Mouse (Mus musculus): ENCODE data around the gene B9d1. TPM values are rescaled to one million over a fixed set of nuclear protein-coding genes. Genes with fewer than 3 reads are reported as not detected.

Gene B9d1
- total RNA-seq (2014; fragmentation: Nextera tagmentation), result 4.3 and 8.6 TPM in 2 replicates
- total RNA-seq (2017), result 3.4 and 10.4 TPM in 2 replicates

DNA sequence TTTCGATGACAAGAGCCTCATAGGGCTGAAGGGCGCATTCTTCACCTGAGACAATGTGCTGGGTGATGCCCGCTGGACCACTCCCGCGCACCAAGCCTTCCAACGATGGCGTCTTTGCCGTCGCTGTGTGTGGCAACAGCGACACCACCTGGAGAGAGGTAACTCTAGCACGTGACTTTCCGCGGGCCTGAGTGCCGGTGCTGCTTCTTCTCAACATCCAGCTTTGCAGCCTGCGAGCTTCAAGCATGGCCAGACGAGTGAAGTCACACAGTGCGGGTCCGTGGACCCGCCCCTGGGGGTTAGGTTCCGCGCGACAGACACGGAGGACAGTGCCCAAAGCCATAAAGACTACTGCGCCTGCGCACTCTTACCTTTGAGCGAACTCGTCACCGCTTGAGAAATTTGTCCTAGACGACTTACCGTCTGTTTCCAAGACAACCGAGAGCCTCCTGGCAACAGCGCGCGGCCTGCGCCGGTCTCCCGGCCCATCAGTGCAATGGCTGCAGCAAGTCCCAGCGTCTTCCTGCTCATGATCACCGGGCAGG is at the start of gene B9d1:
Gene B9d1 (plus strand): TSS at position 432 of the 545 bp plus-strand sequence.
- peak; percentile 91 for ATAC-seq (replicated peaks; ENCODE audit: low FRiP score, low TSS enrichment, poor library complexity, severe bottlenecking)

DNA sequence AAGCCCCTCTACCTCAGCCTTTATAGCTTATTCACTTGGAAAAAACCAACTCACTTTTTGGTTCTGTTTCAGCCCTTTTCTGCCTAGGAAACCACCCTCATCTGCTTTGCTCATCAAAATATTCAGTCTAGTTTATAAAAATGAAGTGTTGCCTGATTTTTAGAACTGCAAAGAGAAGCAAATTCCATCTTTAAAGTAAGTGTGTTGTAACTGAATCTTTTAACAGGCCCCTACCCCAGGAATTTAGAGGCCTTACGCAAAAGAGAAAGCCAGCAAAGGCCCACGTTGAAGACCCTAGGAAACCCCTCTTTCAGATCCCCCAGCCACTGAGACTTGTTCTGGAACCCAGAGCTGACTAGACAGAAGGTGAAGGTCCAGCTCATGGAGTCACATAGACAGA is 40.9 kb upstream of the B9d1 start:
- no peak for ATAC-seq (replicated peaks; ENCODE audit: low FRiP score, low TSS enrichment, poor library complexity, severe bottlenecking)

DNA sequence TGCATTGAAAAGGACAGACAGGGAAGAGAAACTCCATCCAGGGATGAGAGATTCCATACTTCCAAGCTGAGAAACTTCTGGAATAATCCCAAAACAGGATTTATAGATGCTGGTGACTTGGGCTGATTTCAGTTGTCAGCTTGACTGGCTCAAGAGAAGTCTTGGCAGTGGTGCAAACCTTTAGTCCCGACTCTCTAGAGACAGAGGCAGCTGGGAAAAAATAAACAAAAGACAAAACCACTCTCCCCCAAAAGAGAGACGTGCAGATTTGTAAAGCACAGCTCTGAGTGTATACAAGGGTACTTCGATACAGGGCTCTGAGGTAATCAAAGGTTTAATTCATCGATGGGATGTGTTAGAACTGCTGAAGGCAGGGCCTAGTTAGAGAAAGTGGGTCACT is 39.5 kb upstream of the B9d1 start:
- ATAC-seq (replicated peaks; ENCODE audit: low FRiP score, low TSS enrichment, poor library complexity, severe bottlenecking), result no peak

DNA sequence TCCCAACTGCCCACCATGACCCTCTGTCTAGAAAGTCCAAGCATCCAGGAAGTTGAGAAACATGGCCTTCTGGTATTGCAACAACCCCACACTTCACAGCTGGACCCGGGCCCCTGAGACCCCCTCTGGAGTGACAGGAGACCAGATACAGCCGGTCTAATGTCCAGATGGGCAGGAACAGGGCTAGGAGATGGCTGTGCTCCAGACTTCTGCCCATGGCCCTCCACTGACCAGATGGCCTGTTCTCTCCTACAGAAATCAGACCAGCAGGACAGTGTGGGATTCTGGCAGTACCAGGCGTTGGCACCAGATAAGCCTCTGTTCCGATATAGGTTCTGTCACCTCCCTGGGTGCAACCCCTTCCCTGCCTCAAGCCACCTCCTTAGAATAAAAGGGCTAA is 36.4 kb upstream of the B9d1 start:
- no peak for ATAC-seq (replicated peaks; ENCODE audit: low FRiP score, low TSS enrichment, poor library complexity, severe bottlenecking)

DNA sequence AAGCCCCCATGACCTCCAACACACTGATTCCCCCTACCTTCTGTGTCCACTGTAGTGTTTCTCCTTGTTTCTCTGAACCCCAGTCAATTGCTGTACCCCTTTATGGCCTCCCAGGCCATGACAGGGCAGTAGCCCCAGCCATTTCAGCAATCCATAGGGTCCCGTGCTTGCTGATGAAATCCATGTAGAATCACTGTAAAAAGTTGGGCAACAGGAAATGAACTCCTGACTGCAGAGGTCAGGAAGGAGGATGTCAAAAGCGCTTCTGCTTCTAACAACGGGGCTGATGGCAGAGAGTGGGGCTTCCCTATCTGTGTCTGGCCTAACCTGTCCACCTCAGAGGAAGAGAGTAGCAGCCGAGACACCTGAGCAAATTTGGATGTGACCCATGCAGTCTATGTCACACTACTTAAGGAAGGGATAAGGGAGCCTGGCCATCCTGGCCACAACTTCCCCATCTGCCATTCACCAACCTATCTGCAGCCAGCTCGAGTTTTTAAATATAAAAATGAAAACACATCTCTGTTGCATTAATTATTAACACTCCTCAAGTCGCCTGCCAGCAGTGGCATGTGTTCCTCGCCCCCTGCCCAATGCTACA is 35.5 kb upstream of the B9d1 start:
- ATAC-seq (replicated peaks; ENCODE audit: low FRiP score, low TSS enrichment, poor library complexity, severe bottlenecking), result no peak

DNA sequence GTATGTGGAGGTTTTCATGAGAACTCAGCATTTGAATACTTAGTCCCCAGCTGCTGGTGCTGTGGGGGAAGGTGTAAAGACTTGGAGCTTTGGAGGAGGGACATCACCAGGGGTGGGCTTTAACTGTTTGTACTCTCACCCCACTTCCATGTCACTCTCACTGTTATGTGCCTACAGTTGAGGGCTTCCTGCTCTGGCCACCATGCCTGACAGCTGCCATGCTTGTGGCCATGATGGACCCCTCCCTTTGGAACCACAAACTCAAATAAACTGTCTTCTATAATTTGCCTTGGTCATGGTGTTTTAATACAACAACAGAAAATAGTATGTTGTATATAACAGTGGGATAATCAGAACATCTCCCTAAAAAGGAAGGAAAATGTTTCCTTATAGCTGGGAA is 34.1 kb upstream of the B9d1 start:
- ATAC-seq (replicated peaks; ENCODE audit: low FRiP score, low TSS enrichment, poor library complexity, severe bottlenecking), result no peak

DNA sequence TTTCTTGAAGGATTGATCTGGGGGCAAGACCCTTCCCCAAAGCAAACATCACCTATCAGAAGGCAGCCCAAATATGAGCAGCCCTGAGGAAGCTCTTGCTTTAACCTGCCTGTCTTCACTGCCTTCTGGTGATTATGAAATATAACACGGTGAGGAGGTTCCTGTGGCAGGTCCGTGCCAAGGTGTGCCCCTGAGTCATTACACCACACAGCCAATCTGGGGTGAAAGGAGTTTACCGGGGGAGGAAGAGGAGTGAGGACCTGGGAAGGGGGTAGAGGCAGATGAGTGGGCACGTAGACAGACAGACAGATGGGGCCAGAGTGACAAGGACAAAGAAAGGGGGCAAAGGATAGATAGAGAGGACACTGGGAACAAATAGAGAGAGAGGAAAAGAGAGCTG is 31.3 kb upstream of the B9d1 start:
- no peak for ATAC-seq (replicated peaks; ENCODE audit: low FRiP score, low TSS enrichment, poor library complexity, severe bottlenecking)

DNA sequence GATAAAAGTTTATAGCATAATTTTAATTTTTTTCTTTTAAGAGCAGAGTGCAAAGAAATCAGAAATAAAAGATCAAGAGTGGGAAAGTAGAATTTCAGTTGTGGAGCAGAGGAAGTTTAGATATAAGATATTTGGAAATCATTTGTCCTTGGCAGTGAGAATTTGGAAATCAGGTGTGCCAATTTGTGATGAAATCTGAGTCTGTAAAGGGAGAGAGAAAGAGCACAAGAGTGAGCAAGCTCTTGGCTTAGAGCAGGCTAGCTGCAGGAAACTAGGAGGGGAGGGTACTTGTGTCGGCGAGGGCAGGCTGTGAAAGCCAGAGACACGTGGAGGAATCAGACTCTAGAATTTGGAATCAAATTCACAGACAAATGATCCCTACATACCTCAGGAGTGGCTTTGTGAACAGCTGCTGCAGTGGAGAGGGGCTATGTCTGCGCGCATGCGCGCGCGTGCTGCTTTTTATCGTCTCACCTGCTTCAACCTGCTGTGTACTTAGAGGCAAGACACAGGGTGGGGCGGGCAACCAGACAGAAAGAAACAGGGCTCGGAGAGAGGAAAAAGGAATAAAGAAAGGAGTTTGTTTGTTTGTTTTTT is 28.1 kb upstream of the B9d1 start:
- ATAC-seq (replicated peaks; ENCODE audit: low FRiP score, low TSS enrichment, poor library complexity, severe bottlenecking), result no peak

DNA sequence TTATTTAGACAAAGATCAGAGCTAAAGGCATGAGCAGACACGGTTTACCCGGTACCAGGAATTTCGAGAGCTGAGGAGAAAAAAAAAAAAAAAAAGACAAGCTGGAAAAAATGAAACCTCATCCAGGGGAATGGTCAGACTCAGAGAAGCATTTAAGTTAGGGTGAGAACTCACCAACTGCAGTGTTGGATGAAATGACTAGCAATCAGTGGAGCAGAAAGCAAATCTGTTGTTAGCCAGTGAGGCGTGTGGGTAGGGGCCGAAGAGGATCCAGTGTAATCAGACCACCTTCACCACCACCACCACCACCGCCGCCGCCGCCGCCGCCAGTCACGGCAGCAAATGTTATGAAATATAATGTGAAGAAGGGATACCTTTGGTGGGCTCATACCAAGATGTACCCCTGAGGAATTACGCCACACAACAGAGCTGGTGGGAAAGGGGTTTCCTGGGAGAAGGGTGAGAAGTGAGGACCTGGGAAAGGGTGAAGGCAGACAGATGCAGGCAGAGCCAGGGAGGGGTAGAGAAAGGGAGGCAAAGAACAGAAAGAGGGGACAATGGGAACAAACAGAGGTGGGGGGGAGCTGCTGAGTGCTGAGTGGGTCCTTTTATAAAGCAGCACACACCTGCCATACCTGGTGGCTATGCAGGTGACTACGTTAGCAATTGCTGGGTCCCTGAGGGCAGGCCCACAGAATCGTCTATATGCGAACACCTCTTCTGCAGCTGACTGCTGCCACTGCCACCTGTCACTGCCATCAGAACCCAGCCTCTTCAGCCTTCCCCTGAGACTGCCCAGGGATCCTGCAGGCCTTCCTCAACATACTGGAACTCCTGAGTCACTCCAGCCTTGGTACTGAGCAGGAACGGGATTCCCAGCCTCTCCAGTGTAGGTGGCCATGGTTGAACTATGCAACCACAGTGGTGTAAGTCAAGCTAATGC is 27.1 kb upstream of the B9d1 start:
- no peak for ATAC-seq (replicated peaks; ENCODE audit: low FRiP score, low TSS enrichment, poor library complexity, severe bottlenecking)

DNA sequence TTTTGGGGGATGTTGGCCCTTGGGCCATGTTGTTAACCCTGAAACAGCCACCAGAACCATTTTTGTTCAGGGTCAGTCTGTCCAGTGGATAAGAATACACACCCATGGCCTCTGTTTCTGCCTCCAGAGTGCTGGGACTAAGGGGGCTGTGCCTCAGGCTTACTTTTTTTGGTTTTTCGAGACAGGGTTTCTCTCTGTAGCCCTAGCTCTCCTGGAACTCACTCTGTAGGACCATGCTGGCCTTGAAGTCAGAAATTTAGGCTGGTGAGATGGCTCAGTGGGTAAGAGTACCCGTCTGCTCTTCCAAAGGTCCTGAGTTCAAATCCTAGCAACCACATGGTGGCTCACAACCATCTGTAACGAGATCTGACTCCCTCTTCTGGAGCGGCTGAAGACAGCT is 26.2 kb upstream of the B9d1 start:
- ATAC-seq (replicated peaks; ENCODE audit: low FRiP score, low TSS enrichment, poor library complexity, severe bottlenecking), result no peak

DNA sequence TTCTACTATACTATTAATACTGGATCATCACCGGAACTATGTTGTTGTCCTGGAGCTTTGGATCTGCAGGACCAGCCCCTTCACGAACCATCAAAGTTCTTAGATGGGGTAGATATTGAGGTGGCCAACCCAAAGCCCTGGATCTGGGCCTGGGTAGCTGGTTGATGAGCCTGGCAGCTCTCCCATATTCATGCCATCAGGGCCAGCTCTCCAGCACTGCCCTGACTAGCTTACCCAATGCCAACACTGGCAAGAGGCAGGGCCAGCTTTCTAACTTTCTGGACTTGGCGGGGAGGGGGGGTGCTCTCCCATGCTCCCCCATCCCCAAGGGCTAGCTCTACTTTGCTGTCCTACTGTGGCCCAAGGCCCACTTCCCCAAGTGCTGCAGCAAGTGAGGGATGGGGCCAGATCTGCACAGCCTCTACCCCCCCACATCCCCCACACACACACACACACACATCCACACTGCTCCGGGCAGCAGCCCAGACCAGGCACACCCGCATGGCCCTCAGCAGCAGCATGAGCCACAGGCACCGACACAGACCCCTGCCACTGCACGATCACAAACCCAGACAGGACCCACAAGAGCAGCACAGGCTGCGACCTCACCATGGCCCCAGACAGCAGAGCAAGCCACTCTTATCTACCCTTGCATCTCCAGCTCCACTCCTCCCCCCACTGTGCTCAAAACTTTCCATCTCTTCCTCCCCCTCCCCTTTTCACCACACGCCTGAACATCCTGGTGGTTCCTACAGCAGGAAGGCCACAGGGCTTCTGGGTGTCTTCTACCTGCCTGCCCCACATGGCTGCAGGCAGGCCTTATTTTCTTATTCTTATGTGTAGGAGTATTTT is 23.5 kb upstream of the B9d1 start:
- ATAC-seq (replicated peaks; ENCODE audit: low FRiP score, low TSS enrichment, poor library complexity, severe bottlenecking), result no peak

DNA sequence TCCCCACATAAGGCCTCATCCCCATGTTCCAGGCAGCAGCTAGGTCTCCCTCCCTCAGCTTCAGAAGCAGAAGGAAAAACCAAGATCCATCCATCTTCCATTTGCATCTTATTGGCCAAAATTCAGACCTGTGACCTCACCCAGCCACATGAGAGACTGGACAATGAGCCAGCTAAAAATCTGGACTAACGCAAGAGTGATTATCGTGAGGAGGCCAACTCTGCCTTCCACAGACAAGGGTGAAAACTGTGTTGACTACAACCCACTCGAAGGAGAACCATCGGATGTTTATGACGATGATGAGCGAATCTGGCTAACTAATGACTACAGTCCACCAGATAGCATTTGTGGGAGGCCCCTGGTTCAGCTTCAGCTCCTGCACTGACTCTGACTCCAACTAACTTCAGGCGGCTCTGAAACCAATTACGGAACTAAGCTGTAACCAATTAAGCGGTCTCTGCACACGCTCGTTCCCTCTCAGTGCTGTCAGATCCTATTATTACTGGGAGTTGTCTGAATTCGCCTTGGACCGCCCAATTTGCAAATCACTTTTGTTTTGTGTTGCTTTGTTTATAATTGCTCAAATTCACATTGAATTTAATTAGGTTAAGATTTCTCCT is 21.6 kb upstream of the B9d1 start:
- no peak for ATAC-seq (replicated peaks; ENCODE audit: low FRiP score, low TSS enrichment, poor library complexity, severe bottlenecking)

DNA sequence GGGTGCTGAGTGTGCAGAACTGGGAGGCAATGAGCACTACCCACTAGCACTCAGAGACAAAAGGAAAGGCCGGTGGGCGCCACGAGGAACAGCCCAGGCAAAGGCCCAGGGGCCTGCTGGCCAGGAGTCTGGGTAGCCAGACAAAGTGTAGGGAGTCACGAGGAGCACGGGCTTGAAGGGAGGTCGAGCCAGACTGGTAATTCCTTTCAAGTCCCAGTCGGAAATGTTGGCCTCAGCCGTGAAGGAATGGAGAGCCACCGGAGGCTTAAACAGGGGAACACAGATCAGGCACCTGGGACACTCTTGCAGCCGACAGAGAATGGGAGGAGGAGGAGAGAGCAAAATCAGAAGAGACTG is 20.7 kb upstream of the B9d1 start:
- no peak for ATAC-seq (replicated peaks; ENCODE audit: low FRiP score, low TSS enrichment, poor library complexity, severe bottlenecking)

DNA sequence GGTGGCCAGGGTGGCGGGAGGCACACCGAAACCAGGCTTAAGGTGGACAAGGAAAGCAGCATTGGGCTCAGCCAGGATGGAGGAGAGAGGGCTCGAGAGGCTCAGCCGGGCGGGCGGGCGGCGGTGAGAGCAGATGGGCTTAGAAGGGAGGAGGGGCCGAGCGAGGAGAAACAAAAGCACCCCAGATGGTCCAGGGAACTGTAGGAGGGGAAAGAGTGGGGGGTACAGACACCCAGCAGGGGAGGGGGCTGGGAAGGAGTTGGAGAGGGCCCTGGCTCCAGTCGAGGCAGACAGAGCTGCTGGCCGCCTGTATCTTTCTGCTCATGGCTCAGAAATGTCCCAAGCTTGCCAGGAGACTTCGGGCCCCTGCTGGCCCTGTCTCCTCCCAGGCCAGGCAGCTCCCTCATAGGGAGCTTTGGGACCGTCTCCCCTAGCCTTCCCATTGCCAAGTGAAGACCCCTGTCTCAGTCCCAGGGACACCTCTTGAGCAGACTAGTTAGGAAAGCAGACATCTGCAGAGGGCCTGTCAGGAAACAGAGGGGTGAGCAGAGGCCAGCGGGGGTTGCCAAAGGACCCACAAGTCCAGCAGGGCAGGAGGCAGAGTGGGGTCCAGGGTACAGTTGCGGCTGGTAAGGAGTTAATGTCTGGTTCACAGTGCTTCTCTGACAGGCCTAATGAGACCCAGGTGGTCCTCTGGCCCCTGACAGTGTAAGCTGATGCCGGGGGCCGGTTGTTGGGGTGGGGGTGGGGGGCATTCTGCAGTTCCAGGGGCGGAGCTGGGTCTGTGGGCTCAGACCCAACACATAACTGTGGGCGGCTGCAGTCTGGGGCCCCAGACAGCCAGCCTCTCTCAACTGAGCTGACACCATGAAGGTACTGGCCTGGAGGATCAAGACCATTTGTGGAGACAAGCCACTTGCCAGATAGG is 20.1 kb upstream of the B9d1 start, which contains the start of gene Mfap4:
Gene Mfap4 (plus strand): TSS at position 819 of the 928 bp plus-strand sequence.
- ATAC-seq (replicated peaks; ENCODE audit: low FRiP score, low TSS enrichment, poor library complexity, severe bottlenecking), result no peak

DNA sequence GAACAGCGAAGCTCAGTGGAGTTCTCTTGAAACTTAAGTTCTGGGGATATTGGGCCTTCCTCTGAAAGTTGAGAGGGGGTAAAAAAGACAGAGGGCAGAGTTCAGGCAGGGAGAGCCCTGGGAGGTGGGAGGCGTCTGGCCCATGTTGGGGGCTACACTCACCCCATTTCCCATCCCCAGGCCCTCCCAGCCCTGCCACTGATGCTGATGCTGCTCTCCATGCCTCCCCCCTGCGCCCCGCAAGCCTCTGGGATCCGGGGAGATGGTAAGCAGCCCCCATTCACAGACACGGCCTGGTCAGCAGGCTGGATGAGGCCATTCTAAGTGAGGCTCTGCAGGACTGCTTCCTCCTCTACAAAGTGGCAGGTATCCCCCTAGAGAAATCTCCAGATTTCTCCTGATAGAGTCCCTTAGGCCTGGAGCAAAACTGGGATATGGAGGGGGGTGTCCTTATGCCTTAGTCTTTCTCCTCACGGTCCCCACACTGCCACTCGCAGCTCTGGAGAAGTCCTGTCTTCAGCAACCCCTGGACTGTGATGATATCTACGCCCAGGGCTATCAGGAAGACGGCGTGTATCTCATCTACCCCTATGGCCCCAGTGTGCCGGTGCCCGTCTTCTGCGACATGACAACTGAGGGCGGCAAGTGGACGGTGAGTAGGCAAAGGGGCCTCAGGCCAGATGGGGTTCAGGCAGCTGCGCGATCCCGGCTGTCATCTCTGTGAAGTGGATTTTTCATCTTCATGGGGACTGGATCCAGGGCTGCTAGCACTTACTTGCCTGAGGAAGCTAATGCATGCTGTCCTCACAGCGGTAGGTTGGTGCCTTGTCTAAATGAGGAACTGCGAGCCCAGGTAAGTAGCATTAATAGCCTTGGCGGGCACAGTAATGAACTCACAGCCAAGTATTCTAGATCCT is 19.1 kb upstream of the B9d1 start:
- ATAC-seq (replicated peaks; ENCODE audit: low FRiP score, low TSS enrichment, poor library complexity, severe bottlenecking), result no peak

DNA sequence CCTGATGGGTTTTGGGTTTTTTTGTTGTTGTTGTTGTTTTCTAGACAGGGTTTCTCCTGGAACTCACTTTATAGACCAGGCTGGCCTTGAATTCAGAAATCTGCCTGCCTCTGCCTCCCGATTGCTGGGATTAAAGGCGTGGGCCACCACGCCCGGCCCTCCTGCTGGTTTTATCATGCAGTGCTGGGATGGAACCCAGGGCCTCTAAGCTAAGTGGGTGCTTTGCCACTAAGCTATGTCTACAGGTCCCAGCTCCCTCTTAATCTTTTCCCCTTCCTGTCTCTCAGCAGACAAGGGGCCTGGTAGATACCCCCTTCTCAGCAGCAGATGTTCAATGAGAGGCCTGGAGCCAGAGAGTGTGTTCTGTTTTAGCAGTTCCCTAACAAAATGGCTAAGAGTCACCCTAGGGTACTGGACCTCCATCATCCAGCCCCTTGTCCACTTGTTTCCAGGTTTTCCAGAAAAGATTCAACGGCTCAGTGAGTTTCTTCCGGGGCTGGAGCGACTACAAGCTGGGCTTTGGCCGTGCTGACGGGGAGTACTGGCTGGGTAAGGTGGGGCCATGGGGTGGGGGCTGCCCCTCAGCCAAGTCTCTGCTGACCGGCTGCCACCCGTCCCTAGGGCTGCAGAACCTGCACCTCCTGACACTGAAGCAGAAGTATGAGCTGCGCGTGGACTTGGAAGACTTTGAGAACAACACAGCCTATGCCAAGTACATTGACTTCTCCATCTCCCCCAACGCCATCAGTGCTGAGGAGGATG is 18.3 kb upstream of the B9d1 start:
- no peak for ATAC-seq (replicated peaks; ENCODE audit: low FRiP score, low TSS enrichment, poor library complexity, severe bottlenecking)
